Mouse (Mus musculus) G1E (cell line): ENCODE data around the gene Rinl.

Experiments
- CTCF ChIP-seq: IDR thresholded peaks from 2 replicates; pipeline ENCODE4 v1.5.1; 2012; ENCODE audit warnings: low read depth, low read length, inconsistent platforms, mixed read lengths
- GATA2 ChIP-seq: IDR thresholded peaks from 2 replicates; pipeline ENCODE4 v1.6.1; 2012; ENCODE audit warnings: low read depth, low read length, inconsistent platforms, borderline replicate concordance

GRCm38 (mm10) chr7:28739829-28740228 lies 48.9 kb upstream of the Rinl start:
- TF ChIP-seq GATA2 (no peak), CTCF (no peak)
